Mouse (Mus musculus): ENCODE results near the gene Upf3a. TPM values are rescaled to one million over a fixed set of nuclear protein-coding genes. Genes with fewer than 3 reads are reported as not detected.

Upf3a gene
- polyA plus RNA-seq, 3 experiments from 2014 or later: 12.8 to 16.8 (median 16.6) TPM

Other genes starting within 250 kb of the Upf3a start
- gene 1700029H14Rik, start 223.2 kb upstream of the Upf3a start, polyA plus RNA-seq (2017; shearing (Covaris generic)): not detected
- gene Rasa3, start 108.0 kb upstream of the Upf3a start, polyA plus RNA-seq (2017; shearing (Covaris generic)): 100 to 1,000 TPM in 1 of 3 experiments, 10 to 100 TPM in 2; 96.4 to 121 (median 96.5) TPM
- not detected for gene Cfap97d2, start 79.7 kb upstream of the Upf3a start, polyA plus RNA-seq (2017; shearing (Covaris generic))
- 10 to 100 TPM; 24.1 to 28.0 (median 24.3) TPM for gene Cdc16, start 27.9 kb upstream of the Upf3a start, polyA plus RNA-seq (2017; shearing (Covaris generic))
- under 1 TPM in 2 of 3 experiments, not detected in 1; 0.11 to 0.15 TPM for gene AF366264, start 52.8 kb downstream of the Upf3a start, polyA plus RNA-seq (2017; shearing (Covaris generic))
- gene Champ1, start 84.0 kb downstream of the Upf3a start, polyA plus RNA-seq (2017; shearing (Covaris generic)): 10 to 100 TPM; 15.7 to 26.2 (median 20.1) TPM
- 1 to 10 TPM in 1 of 3 experiments, not detected in 2; 3.1 TPM for gene Coprs, start 104.7 kb downstream of the Upf3a start, polyA plus RNA-seq (2017; shearing (Covaris generic))

Data from inflammation-experienced regulatory T-cells, adult 6 months (primary cell).